Mouse (Mus musculus): ENCODE measurements at regions not wholly inside any gene's neighbourhood (a gene's known extent, or its start where the extent isn't known, plus 50 kb on each side); places are given as distances from the start of the nearest gene placed in this dataset.

DNA sequence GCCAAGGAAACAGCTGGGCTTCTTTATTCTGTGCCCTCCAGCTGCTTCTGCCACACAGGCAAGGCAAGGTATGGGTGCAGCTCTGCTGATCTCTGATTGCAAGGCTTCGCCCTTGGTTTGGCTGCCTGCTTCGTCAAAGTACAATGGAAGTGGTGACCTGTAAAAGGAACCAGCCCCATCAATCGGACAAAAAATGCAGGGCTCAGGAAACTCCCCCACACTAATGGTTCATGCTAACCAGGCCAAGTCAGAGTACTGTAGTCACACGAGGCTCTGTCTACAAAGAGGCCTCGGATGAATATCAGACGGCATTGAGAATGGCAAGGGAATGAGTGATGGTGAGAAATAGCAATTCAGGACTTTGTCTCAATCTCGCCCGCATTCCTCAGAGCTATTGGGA is 433.8 kb downstream of the Meis1 start:
- TF ChIP-seq POLR2A (IDR thresholded peaks at IDR 0.05; ENCODE audit: control insufficient read depth, extremely low read depth, insufficient read depth, low read length, poor library complexity) = no peak
- no peak for TF ChIP-seq CTCF (IDR thresholded peaks at IDR 0.05; ENCODE audit: borderline replicate concordance, control insufficient read depth, extremely low read depth, insufficient read depth, low read length, poor library complexity)
